Mouse (Mus musculus) stomach, embryonic 15.5 days (tissue): ENCODE data around the gene Gm17018. TPM values are rescaled to one million over a fixed set of nuclear protein-coding genes. Genes with fewer than 3 reads are reported as not detected.

Experiments
- polyA plus RNA-seq: library from polyadenylated mRNA; unstranded; fragments of >200 nt; fragmentation: Nextera tagmentation; extraction: Ambion mirVana; gene quantifications from 2 replicates; pipeline ENCODE4 v1.2.1, GENCODE M21; 2015

The Gm17018 gene
- polyA plus RNA-seq, 1 experiment from 2014 or later, result 43.2 TPM

Other genes with a start within 250 kb of the Gm17018 start
- gene Btrc, start 196.9 kb upstream of the Gm17018 start, polyA plus RNA-seq, result 37.4 and 39.4 TPM in 2 replicates
- gene Poll, start 84 bp upstream of the Gm17018 start, polyA plus RNA-seq, result 12.5 and 12.8 TPM in 2 replicates
- gene Fbxw4, start 99.7 kb downstream of the Gm17018 start, polyA plus RNA-seq, result 3.7 and 4.4 TPM in 2 replicates
- gene Fgf8, start 182.3 kb downstream of the Gm17018 start, polyA plus RNA-seq, result 0.17 TPM in 1 of 2 replicates, not detected in the other
- gene Npm3, start 189.0 kb downstream of the Gm17018 start, polyA plus RNA-seq, result 16.0 and 16.3 TPM in 2 replicates
- 42.2 and 47.2 TPM in 2 replicates for gene Mgea5, start 223.2 kb downstream of the Gm17018 start, polyA plus RNA-seq